Mouse (Mus musculus) CH12.LX (cell line): Measurements from ENCODE around the gene Scaf1. TPM values are rescaled to one million over a fixed set of nuclear protein-coding genes. Genes with fewer than 3 reads are reported as not detected.

Experiments
- DNase-seq: peaks from one replicate; pipeline ENCODE4 v3.0.0-alpha.2; 2013; ENCODE audit errors: extremely low read depth
- H3K27ac ChIP-seq: 2 replicates; pipeline ENCODE4 v1.5.1; 2012; ENCODE audit warnings: low read depth, mild to moderate bottlenecking, control low read depth, moderate library complexity; ENCODE audit not compliant: insufficient read depth
- H3K27me3 ChIP-seq: replicated peaks from 2 replicates; pipeline ENCODE3; 2012; ENCODE audit warnings: inconsistent platforms
- H3K36me3 ChIP-seq, 2 experiments: replicated peaks in 1 of 2; 2 replicates each; pipeline versions ENCODE3 to v1.6.1; 2012; ENCODE audit warnings: inconsistent platforms in 1 of 2, low read length in 1 of 2, mild to moderate bottlenecking in 1 of 2, mixed read lengths in 1 of 2, moderate library complexity in 1 of 2; ENCODE audit not compliant: control insufficient read depth in 1 of 2, insufficient read depth in 1 of 2
- H3K4me1 ChIP-seq, 2 experiments: 2 replicates each; pipeline ENCODE4 v1.6.1; 2012; ENCODE audit warnings: inconsistent platforms in 1 of 2, moderate library complexity in 1 of 2; ENCODE audit not compliant: insufficient read depth in 2 of 2, control insufficient read depth in 1 of 2
- H3K4me2 ChIP-seq: 2 replicates; pipeline ENCODE4 v1.6.1; 2012; ENCODE audit warnings: low read depth, mild to moderate bottlenecking, control low read depth; ENCODE audit not compliant: poor library complexity, insufficient read depth, severe bottlenecking
- H3K4me3 ChIP-seq, 3 experiments: fragments of 150-350 bp in 1 of 3; sonication (generic) in 1 of 3; replicated peaks in 1 of 3; 2 replicates each; pipeline versions ENCODE3 to v1.5.1; 2011 to 2012; ENCODE audit warnings: low read depth in 2 of 3, low read length in 2 of 3, mild to moderate bottlenecking in 2 of 3, moderate library complexity in 2 of 3, control low read depth in 1 of 3, improper control_type of control experiment in 1 of 3, inconsistent platforms in 1 of 3, mixed read lengths in 1 of 3; ENCODE audit not compliant: poor library complexity in 1 of 3
- H3K79me2 ChIP-seq: replicated peaks from 2 replicates; pipeline ENCODE4 v1.6.1; 2012; ENCODE audit warnings: mild to moderate bottlenecking, moderate library complexity; ENCODE audit not compliant: control insufficient read depth, poor library complexity, insufficient read depth, severe bottlenecking; ENCODE audit errors: extremely low read depth
- H3K9ac ChIP-seq: 2 replicates; pipeline ENCODE4 v1.6.1; 2012; ENCODE audit warnings: low read depth, mild to moderate bottlenecking, control low read depth, moderate library complexity; ENCODE audit not compliant: insufficient read depth
- H3K9me3 ChIP-seq: replicated peaks from 2 replicates; pipeline ENCODE3; 2012; ENCODE audit warnings: low read length, inconsistent platforms, mixed read lengths
- BHLHE40 ChIP-seq: IDR thresholded peaks from 2 replicates; pipeline ENCODE4 v1.6.1; 2011; ENCODE audit warnings: mild to moderate bottlenecking, low read depth, low read length, improper control_type of control experiment
- CHD2 ChIP-seq: IDR thresholded peaks from 2 replicates; pipeline ENCODE4 v1.6.1; 2011; ENCODE audit warnings: low read length, improper control_type of control experiment
- CTCF ChIP-seq, 2 experiments: IDR thresholded peaks in 1 of 2; conservative IDR thresholded peaks in 1 of 2; 2 replicates each; pipeline ENCODE4 v1.5.1; 2011 to 2012; ENCODE audit warnings: low read depth in 2 of 2, low read length in 2 of 2, improper control_type of control experiment in 1 of 2, inconsistent platforms in 1 of 2, mild to moderate bottlenecking in 1 of 2, moderate library complexity in 1 of 2
- E2F4 ChIP-seq: IDR thresholded peaks from 2 replicates; pipeline ENCODE4 v1.6.1; 2011; ENCODE audit warnings: low read depth, low read length, improper control_type of control experiment; ENCODE audit not compliant: insufficient replicate concordance
- ETS1 ChIP-seq: conservative IDR thresholded peaks from 2 replicates; pipeline ENCODE4 v1.6.1; 2012; ENCODE audit warnings: low read depth, mild to moderate bottlenecking, inconsistent platforms, low read length, improper control_type of control experiment, moderate library complexity
- GABPA ChIP-seq: IDR thresholded peaks from 2 replicates; pipeline ENCODE4 v1.6.1; 2012; ENCODE audit warnings: low read depth, low read length, improper control_type of control experiment, inconsistent platforms; ENCODE audit not compliant: insufficient replicate concordance
- JUN ChIP-seq: IDR thresholded peaks from 2 replicates; pipeline ENCODE4 v1.6.1; 2011; ENCODE audit warnings: low read depth, mild to moderate bottlenecking, low read length, improper control_type of control experiment, moderate library complexity; ENCODE audit not compliant: insufficient read depth
- JUND ChIP-seq: conservative IDR thresholded peaks from 2 replicates; pipeline ENCODE4 v1.6.1; 2011; ENCODE audit warnings: low read depth, low read length, improper control_type of control experiment
- KAT2A ChIP-seq: IDR thresholded peaks from 2 replicates; pipeline ENCODE4 v1.6.1; 2012; ENCODE audit warnings: low read length, improper control_type of control experiment, inconsistent platforms; ENCODE audit not compliant: insufficient replicate concordance
- MAFK ChIP-seq: IDR thresholded peaks from 2 replicates; pipeline ENCODE4 v1.6.1; 2011; ENCODE audit warnings: low read length, improper control_type of control experiment; ENCODE audit not compliant: insufficient replicate concordance
- MEF2A ChIP-seq: IDR thresholded peaks from 2 replicates; pipeline ENCODE4 v1.6.1; 2014; ENCODE audit warnings: low read depth, mild to moderate bottlenecking, inconsistent platforms, low read length, improper control_type of control experiment, borderline replicate concordance
- MXI1 ChIP-seq: IDR thresholded peaks from 2 replicates; pipeline ENCODE4 v1.6.1; 2011; ENCODE audit warnings: mild to moderate bottlenecking, low read depth, low read length, improper control_type of control experiment
- MYC ChIP-seq: IDR thresholded peaks from 2 replicates; pipeline ENCODE4 v1.6.1; 2011; ENCODE audit warnings: low read depth, mild to moderate bottlenecking, improper control_type of control experiment, low read length
- POLR2A ChIP-seq: IDR thresholded peaks from 2 replicates; pipeline ENCODE4 v1.6.1; 2011; ENCODE audit warnings: low read depth, mild to moderate bottlenecking, improper control_type of control experiment, low read length
- POLR2AphosphoS2 ChIP-seq: IDR thresholded peaks from 2 replicates; pipeline ENCODE4 v1.6.1; 2011; ENCODE audit warnings: low read depth, low read length, improper control_type of control experiment
- RCOR1 ChIP-seq: conservative IDR thresholded peaks from 2 replicates; pipeline ENCODE4 v1.6.1; 2012; ENCODE audit warnings: low read depth, mild to moderate bottlenecking, inconsistent platforms, low read length, improper control_type of control experiment
- TBP ChIP-seq: conservative IDR thresholded peaks from 2 replicates; pipeline ENCODE4 v1.6.1; 2011; ENCODE audit warnings: low read depth, low read length, improper control_type of control experiment
- TCF12 ChIP-seq: IDR thresholded peaks from 2 replicates; pipeline ENCODE4 v1.6.1; 2014; ENCODE audit warnings: low read depth, mild to moderate bottlenecking, inconsistent platforms, low read length, improper control_type of control experiment
- USF1 ChIP-seq: IDR thresholded peaks from 2 replicates; pipeline ENCODE4 v1.6.1; 2014; ENCODE audit warnings: low read depth, mild to moderate bottlenecking, inconsistent platforms, low read length, improper control_type of control experiment
- ZKSCAN1 ChIP-seq: IDR thresholded peaks from 2 replicates; pipeline ENCODE4 v1.6.1; 2012; ENCODE audit warnings: low read depth, inconsistent platforms, low read length, improper control_type of control experiment, borderline replicate concordance
- dilution Hi-C: fragments of 300-500 bp; cut with MboI; formaldehyde crosslinking; loops from 2 replicates; pipeline ENCODE4 v1.14.3; 2020; ENCODE audit warnings: low sequenced_read_pairs; ENCODE audit not compliant: extremely low pct_unique_long_range_greater_than_20kb, extremely low pct_ligation_motif_present
- in situ Hi-C: fragments of 300-500 bp; cut with MboI; formaldehyde crosslinking; loops from 3 replicates; pipeline ENCODE4 v1.14.3; 2019; ENCODE audit warnings: low sequenced_read_pairs, low pct_ligation_motif_present, low pct_unique_long_range_greater_than_20kb, mixed read lengths
- polyA plus RNA-seq: library from polyadenylated mRNA; unstranded; fragments of >175 nt; gene quantifications from 2 replicates; pipeline ENCODE4 v1.2.1, GENCODE M21; 2012; ENCODE audit warnings: low read depth; ENCODE audit not compliant: insufficient read length
- total RNA-seq, 2 experiments: library from RNA; depleted of rRNA; stranded (reverse); fragments of 300-350 nt in 1 of 2; fragments of >200 nt in 1 of 2; gene quantifications; 2 replicates each; pipeline ENCODE4 v1.2.3; 2012 to 2014

The Scaf1 gene
- total and polyA plus RNA-seq, 3 experiments = 5.4 to 41.9 (median 18.2) TPM

GRCm38 (mm10) chr7:44957183-44957835 lies 58.9 kb downstream of the Scaf1 start:
- peaks cover 9 to 26% of the 10 kb centered on the region in 2 experiments for H3K4me1 ChIP-seq
- peaks cover 5% of the 10 kb centered on the region for H3K27me3 ChIP-seq
- TF ChIP-seq TBP (no peak), E2F4 (no peak), MAFK (no peak), RCOR1 (no peak), POLR2A (no peak), TCF12 (no peak), USF1 (no peak), GABPA (no peak), MEF2A (no peak), MYC (no peak), CTCF (conservative IDR thresholded peaks at IDR 0.05 in 1 of 2, IDR thresholded peaks at IDR 0.05 in 1 of 2; ENCODE audit: low read depth in 2 of 2, low read length in 2 of 2) (no peak), CHD2 (no peak), JUN (no peak), BHLHE40 (no peak), POLR2AphosphoS2 (no peak)
- TF ChIP-seq, all 38 proteins: peak for 0
- H3K79me2 ChIP-seq = no peaks in the 10 kb centered on the region
- dilution Hi-C loops (no loop called here), in situ Hi-C loops (loop anchor here (10.0 kb wide), 2 partner anchors 103 to 213 kb away; partner anchors contain the start of genes Pnkp and Vrk3)
- H3K4me2 ChIP-seq = no peak overlapping the region
- no peak overlapping the region for H3K9ac ChIP-seq
- no peak overlapping the region for H3K27ac ChIP-seq
- peaks cover 0 to 47% of the 10 kb centered on the region in 2 experiments for H3K36me3 ChIP-seq
- DNase-seq = no peak
- no peak overlapping the region for H3K4me3 ChIP-seq
- no peaks in the 10 kb centered on the region for H3K9me3 ChIP-seq

DNA sequence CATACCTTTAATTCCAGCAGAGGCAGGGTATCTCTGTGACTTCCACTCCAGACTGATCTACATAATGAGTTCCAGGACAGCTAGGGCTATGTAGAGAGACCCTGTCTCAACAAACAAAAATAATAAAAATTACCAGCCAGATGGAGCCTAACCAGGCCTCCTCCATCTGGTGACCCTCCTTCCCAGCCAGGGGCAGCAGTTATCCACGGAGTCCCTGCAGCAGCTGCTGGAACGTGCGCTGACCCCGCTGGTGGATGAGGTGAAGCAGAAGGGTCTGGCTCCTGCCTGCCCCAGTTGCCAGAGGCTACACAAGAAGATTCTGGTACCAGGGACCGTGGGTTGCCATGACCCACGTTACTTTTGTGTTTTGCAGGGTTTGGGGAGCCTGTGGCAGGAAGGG lies 59.9 kb downstream of the Scaf1 start:
- dilution Hi-C loops (no loop called here), in situ Hi-C loops (loop anchor here (10.0 kb wide), 2 partner anchors 101 to 211 kb away; partner anchors contain the start of genes Pnkp and Vrk3)
- no peak overlapping the region for H3K4me2 ChIP-seq
- no peaks in the 10 kb centered on the region for H3K9me3 ChIP-seq
- H3K27ac ChIP-seq = no peak overlapping the region
- H3K27me3 ChIP-seq = peaks cover 13% of the 10 kb centered on the region
- H3K4me3 ChIP-seq = no peak overlapping the region
- H3K36me3 ChIP-seq = peaks cover 0 to 37% of the 10 kb centered on the region in 2 experiments
- H3K4me1 ChIP-seq = peaks cover 6 to 30% of the 10 kb centered on the region in 2 experiments
- H3K79me2 ChIP-seq = no peaks in the 10 kb centered on the region
- no peak overlapping the region for H3K9ac ChIP-seq
- DNase-seq = no peak
- no peak for TF ChIP-seq ETS1
- no peak for TF ChIP-seq MXI1
- no peak for TF ChIP-seq TBP
- TF ChIP-seq ZKSCAN1 = no peak
- no peak for TF ChIP-seq JUND
- no peak for TF ChIP-seq KAT2A
- TF ChIP-seq, all 38 proteins: peak for 0
